Mouse (Mus musculus): ENCODE results near the gene Gm5426.
A peak's percentile ranks its signal among the peaks of the same experiment; 100 is the strongest.
"Not testable (repeated sequence)": the region's sequence is repeated elsewhere in the genome, so short reads cannot be mapped to it uniquely, and the experiment has no call there.

The Gm5426 gene

DNA sequence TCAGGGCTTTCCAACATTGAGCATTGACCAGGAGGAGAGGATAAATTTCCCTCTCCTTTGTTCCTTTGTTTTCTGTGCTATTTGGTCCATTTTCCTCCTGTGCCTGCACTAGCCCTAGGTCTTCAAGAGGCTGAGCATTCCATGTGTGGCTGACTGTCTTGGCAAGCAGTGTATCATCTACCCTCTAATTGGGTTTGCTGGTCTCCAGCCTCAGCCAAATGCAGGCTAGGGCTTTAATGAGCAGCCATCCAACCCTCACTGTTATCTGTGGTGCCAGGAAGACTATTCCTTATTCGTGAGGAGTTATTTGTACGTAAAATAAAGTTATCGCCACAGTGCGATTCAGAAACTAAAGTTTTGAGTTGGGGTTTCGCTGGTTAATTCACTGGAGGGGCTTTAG, 2.2 kb downstream of the Gm5426 start:
- DNase-seq (ENCODE audit: low spot score): no peak

DNA sequence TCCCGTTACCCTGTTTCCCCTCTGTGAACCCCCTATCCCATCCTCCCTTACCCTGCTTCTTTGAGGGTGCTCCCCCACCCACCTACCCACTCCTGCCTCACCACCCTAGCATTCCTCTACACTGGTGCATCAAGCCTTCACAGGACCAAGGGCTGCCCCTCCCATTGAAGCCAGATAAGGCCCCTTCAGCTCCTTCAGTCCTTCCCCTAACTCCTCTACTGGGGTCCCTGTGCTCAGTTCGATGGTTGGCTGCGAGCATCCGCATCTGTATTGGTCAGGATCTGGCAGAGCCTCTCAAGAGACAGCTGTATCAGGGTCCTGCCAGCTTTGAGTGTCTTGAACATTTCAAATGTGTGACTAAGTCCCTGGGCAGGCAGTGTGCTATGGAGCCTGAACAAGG, 2.9 kb downstream of the Gm5426 start:
- DNase-seq (ENCODE audit: low spot score): not testable (repeated sequence)

DNA sequence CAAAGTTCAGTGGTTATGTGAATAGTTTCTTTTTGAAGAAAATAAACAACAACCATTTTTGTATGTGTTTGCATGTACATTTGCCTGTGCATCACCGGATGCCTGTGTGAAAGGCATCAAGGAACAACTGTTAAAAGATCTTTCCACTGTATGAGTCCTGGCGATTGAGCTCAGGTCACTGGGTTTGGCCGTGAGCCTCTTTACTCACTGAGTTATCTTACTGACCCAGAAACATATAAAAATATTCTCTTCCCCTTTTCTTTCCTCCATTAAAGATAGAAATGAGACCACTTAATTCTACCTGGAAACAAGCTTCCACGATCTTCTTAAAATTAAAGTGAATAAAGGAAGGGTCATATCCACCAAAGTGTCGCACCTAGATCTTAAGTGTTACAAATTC, 10.2 kb downstream of the Gm5426 start:
- DNase-seq (ENCODE audit: low spot score): no peak

DNA sequence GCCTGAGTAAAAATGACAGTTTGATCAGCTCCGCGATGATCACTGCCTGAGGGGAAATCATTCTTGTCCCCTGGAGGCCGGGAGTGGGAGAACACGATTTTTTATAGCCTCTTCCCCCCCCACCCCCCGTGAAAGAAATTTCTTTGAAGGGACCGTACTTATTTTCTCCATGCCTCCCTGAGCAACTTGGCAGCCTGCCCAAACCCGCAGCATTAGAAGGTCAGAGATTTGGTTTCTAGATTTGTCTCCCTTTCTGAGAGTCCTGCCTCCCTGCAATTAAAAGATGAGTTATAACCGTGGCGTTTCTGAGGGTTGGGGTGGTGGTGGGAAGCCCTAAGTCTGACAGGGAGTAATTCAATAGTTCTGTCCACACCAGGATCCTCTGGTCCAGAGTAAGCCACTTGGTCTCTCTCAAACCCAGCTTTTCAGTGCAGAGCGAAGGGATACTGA, 11.9 kb downstream of the Gm5426 start:
- DNase-seq (ENCODE audit: low spot score): peak; percentile 70

DNA sequence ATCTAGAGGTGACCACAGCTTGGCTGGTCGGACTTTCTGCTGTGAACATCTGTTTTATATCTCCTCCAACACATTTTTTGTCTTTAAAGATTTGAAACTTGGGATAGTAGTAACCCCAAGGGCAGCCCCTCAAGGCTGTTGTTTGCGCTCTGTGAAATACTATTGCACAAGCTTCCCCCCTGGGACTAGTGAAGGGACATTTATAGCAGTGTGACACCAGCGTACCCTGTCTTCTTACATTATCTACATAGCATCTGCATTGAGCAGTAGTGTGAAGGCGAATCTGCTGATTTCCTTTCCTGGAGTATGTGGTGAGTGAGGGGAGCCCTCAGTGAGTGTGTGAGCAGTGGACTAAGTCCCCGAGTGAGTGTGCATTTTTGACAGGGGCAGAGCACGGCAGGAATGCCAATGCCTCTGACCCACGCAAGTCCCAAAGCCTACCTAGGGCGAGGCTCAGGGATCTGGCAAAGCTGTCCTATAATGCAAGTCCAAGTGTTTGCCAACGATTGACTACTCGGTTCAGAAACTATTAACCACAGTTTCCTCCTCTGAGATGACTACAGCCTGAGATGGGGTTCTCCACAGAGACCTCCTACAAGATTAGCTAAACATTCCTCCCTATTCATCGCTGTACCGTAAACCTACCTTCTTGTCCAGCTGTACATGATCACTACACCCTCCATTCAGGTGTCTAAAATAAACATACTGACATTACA, 14.2 kb downstream of the Gm5426 start:
- DNase-seq (ENCODE audit: low spot score): no peak

DNA sequence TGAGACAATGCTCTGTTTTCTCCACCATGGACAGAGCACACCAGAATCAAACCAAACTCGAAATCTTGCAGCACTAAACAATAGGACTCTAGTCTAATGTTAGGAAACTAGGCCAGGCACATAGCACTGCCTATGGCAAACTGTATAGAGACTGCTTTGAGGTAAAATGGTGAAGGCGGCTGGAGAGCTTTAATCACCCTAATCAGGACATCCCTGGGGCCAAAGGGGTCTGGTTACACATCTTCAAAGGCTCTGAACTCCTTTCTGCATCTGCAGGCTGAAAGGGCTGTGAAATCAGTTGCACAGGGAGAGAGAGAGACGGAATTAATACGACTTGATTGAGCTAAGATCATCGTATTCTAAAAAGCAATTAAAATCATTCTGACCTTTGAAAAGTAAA, 16.9 kb downstream of the Gm5426 start:
- DNase-seq (ENCODE audit: low spot score): no peak

DNA sequence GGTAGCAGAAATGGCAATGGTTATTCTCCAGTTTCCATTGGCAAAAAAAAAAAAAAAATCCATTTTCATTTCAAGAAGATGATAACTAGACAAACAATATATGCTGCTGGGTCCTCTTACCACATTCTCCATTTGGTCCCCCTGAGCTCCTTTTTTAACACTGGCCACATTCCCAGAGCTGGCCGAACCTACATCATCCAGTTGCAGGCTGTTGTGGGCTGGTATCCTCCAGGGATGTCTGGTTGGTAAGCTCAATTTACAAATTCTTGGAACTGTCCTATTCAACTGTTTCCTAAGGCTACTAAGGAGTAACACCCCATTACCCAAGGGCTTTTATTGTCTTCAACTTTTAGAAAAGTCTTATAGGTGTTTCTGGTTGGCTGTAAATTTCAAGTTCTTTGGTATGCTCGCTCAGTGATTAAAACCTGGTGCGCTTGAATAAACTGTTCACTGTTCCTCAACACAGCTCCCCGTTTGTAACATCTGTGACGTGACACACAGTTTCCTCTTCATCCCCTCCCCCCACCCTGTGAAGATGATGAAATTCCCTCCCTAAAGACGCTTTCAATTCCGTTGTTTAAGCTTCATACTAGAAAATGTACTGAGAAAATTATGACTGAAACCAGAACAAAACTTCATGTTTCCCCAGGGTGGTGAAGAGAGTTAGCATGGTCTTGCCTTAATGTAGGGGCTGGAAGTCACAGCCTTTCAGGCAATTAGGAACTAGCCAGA, 26.7 kb downstream of the Gm5426 start:
- DNase-seq (ENCODE audit: low spot score): no peak

DNA sequence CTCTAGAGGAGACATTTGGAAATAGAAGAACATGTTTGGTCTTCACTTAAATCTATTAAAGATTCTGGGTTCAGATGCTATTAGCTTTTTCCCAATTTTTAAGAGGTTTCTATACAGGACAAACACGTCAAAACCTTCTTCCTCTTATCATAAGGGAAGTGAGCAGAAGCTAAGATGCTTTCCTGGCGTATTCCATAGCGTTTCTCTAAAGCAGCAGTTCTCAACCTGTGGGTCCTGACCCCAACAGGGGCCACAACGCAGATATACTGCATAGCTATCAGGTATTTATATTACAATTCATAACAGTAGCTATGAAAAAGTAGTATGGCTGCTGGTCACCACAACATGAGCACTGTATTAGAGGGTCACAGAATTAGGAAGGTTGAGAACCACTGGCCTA, 27.4 kb downstream of the Gm5426 start:
- no peak for DNase-seq (ENCODE audit: low spot score)

DNA sequence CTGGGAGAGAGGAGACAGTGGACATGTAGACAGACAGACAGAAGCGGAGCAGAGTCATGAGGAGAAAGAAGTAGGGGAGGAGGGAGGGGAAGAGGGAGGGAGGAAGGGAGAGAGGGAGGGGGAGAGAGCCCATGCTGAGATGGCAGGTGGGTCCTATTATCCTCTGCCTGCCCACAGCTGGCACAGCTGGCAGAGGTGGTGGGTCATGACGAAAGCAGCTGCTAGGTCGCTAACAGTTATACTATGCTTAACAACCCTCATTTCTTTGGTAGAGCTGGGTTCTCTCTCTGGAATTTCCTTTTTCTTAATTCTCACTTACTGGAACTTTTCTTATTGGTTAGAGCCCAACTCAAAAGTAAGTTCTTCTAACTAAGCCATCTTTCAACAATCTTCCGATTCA, 28.9 kb downstream of the Gm5426 start:
- no peak for DNase-seq (ENCODE audit: low spot score)

DNA sequence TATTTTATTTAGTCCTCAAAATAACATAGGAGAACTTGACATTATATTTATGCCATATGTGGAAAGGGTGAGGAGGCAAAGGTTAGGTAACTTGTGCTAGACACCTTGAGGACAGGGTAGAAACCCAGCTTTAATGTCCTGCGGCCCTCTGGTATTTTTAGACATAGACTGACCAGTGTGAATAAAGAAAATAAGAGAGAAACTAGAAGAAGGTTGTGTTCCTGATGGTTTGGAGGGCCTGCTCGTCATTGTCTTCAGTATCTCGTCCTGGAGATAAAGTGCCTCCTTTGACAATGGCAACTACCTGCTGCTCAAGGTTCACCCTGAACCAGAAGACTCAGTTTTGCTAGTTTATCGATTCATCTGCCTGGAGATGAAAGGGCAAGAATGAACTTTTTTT, 32.6 kb downstream of the Gm5426 start:
- DNase-seq (ENCODE audit: low spot score): no peak

DNA sequence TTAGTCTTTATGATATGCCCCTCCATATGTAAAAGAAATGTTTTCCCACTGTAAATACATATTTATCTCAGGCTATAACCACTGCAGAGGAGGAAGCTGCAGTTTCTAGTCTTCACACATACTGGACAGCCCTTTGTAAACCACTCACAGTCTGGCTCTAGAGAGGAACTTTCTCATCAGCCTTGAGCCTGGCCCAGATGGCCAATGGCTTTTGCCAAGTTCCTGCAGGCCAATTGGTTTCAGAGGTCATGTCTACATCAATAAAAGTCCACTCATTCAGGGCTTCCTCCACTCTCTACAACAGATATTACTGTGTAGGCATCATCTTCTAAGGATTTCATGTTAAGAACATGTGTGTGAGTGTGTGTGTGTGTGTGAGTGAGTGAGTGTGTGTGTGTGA, 35.1 kb downstream of the Gm5426 start:
- no peak for DNase-seq (ENCODE audit: low spot score)

DNA sequence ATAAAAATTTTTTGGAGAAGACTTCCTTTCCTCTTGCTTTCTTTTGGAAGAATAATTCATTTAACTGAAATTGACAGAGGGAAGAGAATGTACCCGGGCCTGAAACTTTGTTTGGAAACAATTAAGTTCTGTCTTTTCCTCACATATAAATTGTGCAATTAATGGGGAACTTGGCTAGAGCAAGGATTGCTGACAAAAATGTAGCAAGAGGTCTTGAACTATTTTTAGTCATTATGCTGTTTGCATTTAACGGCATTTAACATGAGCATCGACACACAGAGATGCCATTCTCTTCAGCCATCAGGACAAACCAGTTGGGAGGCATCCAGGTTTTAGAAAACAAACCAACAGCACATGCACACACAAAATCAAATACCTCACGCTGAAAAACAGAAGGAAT, 36.6 kb downstream of the Gm5426 start:
- DNase-seq (ENCODE audit: low spot score): no peak

DNA sequence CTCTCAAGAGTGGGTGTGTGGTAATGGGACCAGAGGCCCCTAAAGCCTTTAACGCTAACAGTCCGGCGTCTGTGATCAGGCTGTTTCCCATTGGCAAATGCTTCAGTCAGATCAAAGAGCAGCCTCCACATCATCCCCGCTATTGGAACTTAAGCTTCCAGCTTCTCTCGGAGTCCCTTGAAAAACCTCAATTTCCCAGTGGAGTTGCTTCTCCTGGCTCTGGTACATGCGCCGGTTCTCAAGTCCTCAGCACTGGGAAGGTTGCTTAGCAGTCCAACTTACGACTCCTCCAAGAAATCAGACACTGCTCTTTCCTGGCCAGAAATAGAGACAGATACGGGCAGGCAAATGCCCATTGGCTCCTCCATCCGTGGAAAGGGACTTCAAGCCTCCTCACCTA, 37.4 kb downstream of the Gm5426 start:
- DNase-seq (ENCODE audit: low spot score): no peak

DNA sequence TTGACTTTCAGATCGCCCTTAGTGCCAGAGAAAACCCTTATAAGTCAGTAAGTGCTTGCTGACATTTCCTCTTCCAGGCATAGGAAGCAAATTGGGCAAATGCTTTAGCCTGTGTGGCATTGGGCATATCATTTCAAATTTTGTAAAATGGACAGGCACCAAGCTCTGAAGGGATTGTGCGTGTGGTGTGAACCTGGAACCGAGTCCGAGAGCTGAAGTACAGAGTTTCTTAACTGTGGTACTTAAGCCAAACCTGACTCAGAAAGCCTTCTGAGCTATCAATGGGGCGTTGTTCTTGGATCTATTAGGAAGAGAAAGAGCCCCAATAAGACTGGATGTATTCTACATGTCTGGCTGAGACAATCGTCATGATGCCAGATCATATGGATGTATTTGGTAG, 40.5 kb downstream of the Gm5426 start:
- no peak for DNase-seq (ENCODE audit: low spot score)

DNA sequence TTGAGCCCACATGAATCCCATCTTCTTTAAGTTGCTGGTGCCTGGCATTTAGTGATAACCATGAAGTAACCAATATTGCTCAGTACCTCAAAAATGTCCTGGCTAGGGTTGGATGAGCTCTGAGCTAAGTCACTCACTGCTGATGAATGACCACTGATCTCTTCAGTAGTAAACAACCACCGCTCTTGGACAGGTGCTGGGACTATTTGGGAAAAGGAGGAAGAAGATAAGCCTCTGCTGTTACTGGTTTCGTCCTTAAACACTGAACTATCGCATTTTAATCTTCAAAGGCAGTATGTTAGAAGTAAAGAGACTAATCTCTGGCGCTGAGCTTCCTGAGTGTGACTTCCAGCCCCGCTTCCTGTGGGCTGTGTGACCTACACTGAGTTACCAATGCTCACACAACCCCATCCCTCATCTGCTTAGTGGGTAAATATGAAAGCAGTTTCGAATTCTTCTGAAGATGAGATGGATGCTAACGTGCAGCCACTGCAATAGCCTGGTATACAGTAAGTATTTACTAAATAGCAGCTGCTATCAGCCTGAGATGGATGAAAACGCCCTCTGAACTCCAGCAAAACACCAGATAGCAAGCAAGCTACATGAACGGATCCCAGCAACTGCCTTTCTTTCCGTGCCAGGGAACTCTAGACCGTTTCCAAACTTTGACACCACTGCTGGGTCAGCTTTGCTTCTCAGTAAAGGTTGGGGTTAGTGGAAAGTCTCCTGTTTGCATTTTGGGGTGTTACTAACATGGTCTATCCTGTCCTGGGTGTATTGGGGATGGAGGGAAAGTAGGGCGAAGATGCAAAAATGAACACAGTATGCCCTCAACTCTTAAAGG, 44.4 kb downstream of the Gm5426 start:
- DNase-seq (ENCODE audit: low spot score): no peak

DNA sequence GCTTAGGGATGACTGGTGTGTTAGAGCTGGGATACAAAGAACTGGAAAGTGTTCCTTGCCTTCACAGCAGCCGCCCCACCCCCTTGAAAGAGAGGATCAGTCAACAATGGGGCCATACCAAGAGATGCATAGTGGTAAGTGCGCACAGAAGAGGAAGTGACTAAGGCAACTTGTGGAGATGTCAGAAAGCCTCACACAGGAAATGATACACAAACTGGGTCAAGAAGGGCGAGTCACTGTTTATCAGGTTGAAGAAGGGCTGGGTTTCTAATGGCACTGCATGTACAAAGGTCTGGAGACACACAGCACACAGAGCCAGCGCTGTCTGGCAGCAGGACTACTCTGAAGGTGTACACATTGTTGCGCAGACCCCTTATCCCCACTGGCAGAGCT, 45.0 kb downstream of the Gm5426 start:
- no peak for DNase-seq (ENCODE audit: low spot score)

DNA sequence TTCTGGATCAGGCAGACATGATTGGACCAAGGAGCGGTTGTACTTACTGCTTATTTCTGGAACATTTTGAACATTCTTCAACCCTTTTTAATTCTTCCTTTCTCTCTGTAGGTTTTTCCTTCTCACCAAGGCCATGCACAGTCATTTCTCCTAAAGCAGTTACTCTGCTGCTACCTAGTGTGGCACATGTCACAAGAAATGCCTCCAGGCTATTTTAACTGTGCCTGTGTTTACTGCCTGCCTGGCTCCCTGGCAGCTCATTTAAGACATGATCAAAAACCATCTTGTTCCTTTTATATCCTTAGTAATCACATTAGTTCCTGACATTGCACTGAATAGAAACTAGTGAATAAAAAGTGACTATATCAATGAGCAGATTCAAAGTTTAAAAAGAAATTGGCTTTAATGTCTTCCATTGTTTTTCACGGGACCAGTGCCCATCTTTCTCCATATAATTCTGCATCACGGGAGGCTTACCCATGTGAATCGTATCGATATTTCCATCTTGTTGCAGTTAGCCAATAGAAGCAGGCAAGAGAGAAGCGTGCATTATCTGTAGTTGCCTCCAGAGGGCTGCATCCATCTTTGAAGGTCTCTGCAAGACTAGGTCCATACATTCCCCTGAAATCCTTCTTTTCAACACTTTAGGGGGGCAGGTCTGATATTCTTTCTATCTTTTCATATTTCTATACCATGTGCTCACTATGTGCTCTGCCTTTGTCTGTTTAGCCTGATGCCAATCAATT, 45.7 kb downstream of the Gm5426 start:
- DNase-seq (ENCODE audit: low spot score): no peak

DNA sequence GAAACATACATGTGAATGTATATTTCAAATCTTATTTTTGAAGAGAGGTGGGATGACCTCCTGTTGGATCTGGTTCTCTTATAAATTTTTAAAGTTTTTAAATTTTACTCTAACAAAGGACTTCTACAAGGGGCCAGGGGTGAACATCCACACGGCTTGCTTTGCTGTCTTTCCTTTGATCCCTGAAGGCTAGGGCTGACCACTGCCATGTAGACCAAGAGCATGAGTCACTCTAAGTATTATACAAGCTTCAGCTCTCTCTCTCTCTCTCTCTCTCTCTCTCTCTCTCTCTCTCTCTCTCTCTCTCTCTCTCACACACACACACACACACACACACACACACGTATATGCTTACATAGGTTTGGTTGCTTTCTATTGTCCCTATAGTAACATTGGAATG, 48.6 kb downstream of the Gm5426 start:
- no peak for DNase-seq (ENCODE audit: low spot score)

DNA sequence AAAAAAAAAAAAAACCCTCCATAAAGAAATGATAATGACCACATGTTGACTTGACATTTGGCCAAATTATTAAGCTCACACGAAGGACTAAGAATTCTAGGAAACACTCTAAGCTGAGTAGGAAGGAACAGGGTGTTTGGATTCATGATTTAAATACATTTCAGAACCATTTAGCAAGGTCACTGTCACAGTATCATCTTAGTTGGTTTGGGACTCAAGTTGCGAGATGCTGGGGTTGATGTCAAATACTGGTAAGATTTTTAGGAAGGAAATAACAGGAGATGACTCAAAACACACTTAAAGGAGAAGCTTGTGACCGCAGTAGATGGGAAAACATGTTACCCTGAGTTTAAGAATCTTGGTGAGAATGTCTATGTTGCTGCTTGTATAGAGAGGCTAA, 49.2 kb downstream of the Gm5426 start:
- DNase-seq (ENCODE audit: low spot score): no peak
